Mouse (Mus musculus) testis, adult 2 months (tissue): Measurements from ENCODE around the gene Ptpra.

Experiments
- CTCF ChIP-seq: fragments of 200-500 bp; IDR thresholded peaks from 2 replicates; pipeline ENCODE4 v1.5.1; 2012; ENCODE audit warnings: low read depth, mild to moderate bottlenecking, inconsistent platforms, low read length, moderate library complexity; ENCODE audit not compliant: control insufficient read depth, insufficient read depth, insufficient replicate concordance
- POLR2A ChIP-seq: fragments of 200-500 bp; IDR thresholded peaks from 2 replicates; pipeline ENCODE4 v1.6.1; 2012; ENCODE audit warnings: low read depth, mild to moderate bottlenecking, inconsistent platforms, low read length, moderate library complexity; ENCODE audit not compliant: control insufficient read depth

GRCm38 (mm10) chr2:130448449-130448848 lies 1.6 kb upstream of the Ptpra start:
- TF ChIP-seq CTCF: no peak
- TF ChIP-seq POLR2A: no peak
